18 mouse cellular contexts compared by ENCODE assay signal in genomic region chr3:51151104-51151503, GRCm38 (mm10).
DNase-seq lines count a peak whose midpoint lies in the region; ATAC-seq and TF ChIP-seq lines count a peak whose summit lies in the region.
"Had no signal": no experiment of that assay in that cellular context is flagged by ENCODE, and none has a peak within 500 bp of the region (broad histone marks: within the 10 kb centered on the region; RNA-seq: fewer than 3 reads in every experiment).

No protein-coding gene starts in this region.

- WGBS in liver, embryonic 14.5 days (ENCODE audit: insufficient replicate concordance), result 17% methylated on average over 4 of the region's 4 CpGs
- 94% methylated on average over 4 of the region's 4 CpGs for WGBS in midbrain, embryonic 13.5 days

- peak overlapping the region; percentile 13 to 32 for H3K4me3 ChIP-seq in MEL (ENCODE audit: control insufficient read depth in 1 of 2, insufficient read depth in 1 of 2, low read depth in 2 of 2, low read length in 2 of 2)
- H3K4me3 ChIP-seq in liver, embryonic 14.5 days (ENCODE audit: insufficient read depth in 1 of 2, low read depth in 2 of 2, low read length in 2 of 2), result no peak overlapping the region
- H3K4me3 ChIP-seq in midbrain, embryonic 13.5 days (replicated peaks), result no peak overlapping the region
- H3K4me3 ChIP-seq: embryonic facial prominence, embryonic 12.5 days; forebrain, embryonic 15.5 days; heart, embryonic 13.5 days; limb, embryonic 13.5 days; megakaryocyte, embryonic 14.5 days; neural tube, embryonic 12.5 days; stomach, embryonic 15.5 days had no signal

- TF ChIP-seq POLR2A in MEL (IDR thresholded peaks at IDR 0.05; ENCODE audit: control insufficient read depth in 1 of 2, insufficient read depth in 1 of 2, low read depth in 1 of 2, low read length in 2 of 2, poor library complexity in 1 of 2), result no peak

- TF ChIP-seq RAD21 in MEL (IDR thresholded peaks at IDR 0.05; ENCODE audit: low read depth, low read length), result no peak

- peak; percentile 12 for DNase-seq in heart, adult 8-10 months (ENCODE audit: low spot score)
- DNase-seq in heart, adult 11 months, result no peak
- peak; percentile 90 for DNase-seq in MEL (ENCODE audit: low read depth, low spot score)
- peak; percentile 35 to 60 for DNase-seq in heart, postnatal 14 days
- DNase-seq in liver, embryonic 14.5 days (ENCODE audit: low read depth in 3 of 3, low spot score in 3 of 3), result no peak
- no peak for DNase-seq in right cerebral cortex, postnatal 36 days (ENCODE audit: low spot score in 2 of 2)
- DNase-seq in gastrocnemius, postnatal 4 days (ENCODE audit: low spot score in 2 of 2), result no peak
- DNase-seq: thymus, adult 2 months had no signal

- intact Hi-C loops in heart, postnatal 14 days (cut with DNase I), result no loop called here

- H3K36me3 ChIP-seq in MEL (ENCODE audit: control insufficient read depth in 1 of 2, insufficient read depth in 2 of 2, low read length in 2 of 2), result peaks cover 0 to 23% of the 10 kb centered on the region in 2 experiments; a peak in 2 of 4 replicates
- H3K36me3 ChIP-seq in liver, embryonic 14.5 days (replicated peaks; ENCODE audit: control insufficient read depth, insufficient read depth, low read depth), result no peaks in the 10 kb centered on the region
- no peaks in the 10 kb centered on the region for H3K36me3 ChIP-seq in midbrain, embryonic 13.5 days
- H3K36me3 ChIP-seq: embryonic facial prominence, embryonic 12.5 days; forebrain, embryonic 15.5 days; heart, embryonic 13.5 days; limb, embryonic 13.5 days; neural tube, embryonic 12.5 days; stomach, embryonic 15.5 days had no signal

- peak overlapping the region; percentile 67 for H3K27ac ChIP-seq in MEL (ENCODE audit: control insufficient read depth, low read depth, low read length)
- no peak overlapping the region for H3K27ac ChIP-seq in liver, embryonic 14.5 days
- no peak overlapping the region for H3K27ac ChIP-seq in midbrain, embryonic 13.5 days
- H3K27ac ChIP-seq: embryonic facial prominence, embryonic 12.5 days; forebrain, embryonic 15.5 days; heart, embryonic 13.5 days; hindbrain, embryonic 14.5 days; limb, embryonic 13.5 days; neural tube, embryonic 12.5 days; stomach, embryonic 15.5 days had no signal

- ATAC-seq in liver, embryonic 14.5 days (ENCODE audit: insufficient read depth), result peak; percentile 51; the same call in 1 of the 2 replicates
- no peak for ATAC-seq in midbrain, embryonic 13.5 days
- ATAC-seq: forebrain, embryonic 15.5 days; intestine, embryonic 16.5 days had no signal

- H3K27me3 ChIP-seq in MEL (ENCODE audit: control insufficient read depth in 1 of 2, insufficient read depth in 2 of 2, low read length in 2 of 2), result no peaks in the 10 kb centered on the region
- no peaks in the 10 kb centered on the region for H3K27me3 ChIP-seq in liver, embryonic 14.5 days (ENCODE audit: control insufficient read depth, insufficient read depth, low read length)
- H3K27me3 ChIP-seq in midbrain, embryonic 13.5 days, result no peaks in the 10 kb centered on the region
- H3K27me3 ChIP-seq: embryonic facial prominence, embryonic 12.5 days; forebrain, embryonic 15.5 days; heart, embryonic 13.5 days; limb, embryonic 13.5 days; megakaryocyte, embryonic 14.5 days; neural tube, embryonic 12.5 days; stomach, embryonic 15.5 days had no signal

- H3K9me3 ChIP-seq in MEL (replicated peaks; ENCODE audit: insufficient read depth, low read length), result no peaks in the 10 kb centered on the region
- H3K9me3 ChIP-seq in liver, embryonic 14.5 days (ENCODE audit: control insufficient read depth, low read length), result no peaks in the 10 kb centered on the region
- H3K9me3 ChIP-seq in midbrain, embryonic 13.5 days, result no peaks in the 10 kb centered on the region
- H3K9me3 ChIP-seq: embryonic facial prominence, embryonic 12.5 days; forebrain, embryonic 15.5 days; heart, embryonic 13.5 days; limb, embryonic 13.5 days; megakaryocyte, embryonic 14.5 days; neural tube, embryonic 12.5 days; stomach, embryonic 15.5 days had no signal

- no peak overlapping the region for H3K4me2 ChIP-seq in liver, embryonic 14.5 days (ENCODE audit: low read depth)
- no peak overlapping the region for H3K4me2 ChIP-seq in midbrain, embryonic 13.5 days (replicated peaks)
- H3K4me2 ChIP-seq: embryonic facial prominence, embryonic 12.5 days; forebrain, embryonic 15.5 days; heart, embryonic 13.5 days; hindbrain, embryonic 14.5 days; limb, embryonic 13.5 days; neural tube, embryonic 12.5 days; stomach, embryonic 15.5 days had no signal

- peaks cover 15 to 38% of the 10 kb centered on the region in 2 experiments for H3K4me1 ChIP-seq in MEL (ENCODE audit: control insufficient read depth in 1 of 2, insufficient read depth in 2 of 2, low read length in 2 of 2)
- peaks cover 6 to 22% of the 10 kb centered on the region in 2 experiments for H3K4me1 ChIP-seq in liver, embryonic 14.5 days (replicated peaks; ENCODE audit: control insufficient read depth in 2 of 2, insufficient read depth in 2 of 2, low read length in 1 of 2)
- H3K4me1 ChIP-seq in midbrain, embryonic 13.5 days (replicated peaks), result no peaks in the 10 kb centered on the region
- H3K4me1 ChIP-seq: forebrain, embryonic 15.5 days; neural tube, embryonic 12.5 days had no signal

- TF ChIP-seq EP300 in MEL (IDR thresholded peaks at IDR 0.05; ENCODE audit: low read depth in 1 of 2, low read length in 2 of 2), result peak; percentile 87 to 88
- TF ChIP-seq EP300 in liver, embryonic 14.5 days (IDR thresholded peaks at IDR 0.05; ENCODE audit: low read depth), result 0 out of 2 replicates have a peak, but pooled peaks have one; percentile 9

- no peak overlapping the region for H3K9ac ChIP-seq in MEL (ENCODE audit: control insufficient read depth, low read depth, low read length, poor library complexity, severe bottlenecking)
- no peak overlapping the region for H3K9ac ChIP-seq in liver, embryonic 14.5 days (replicated peaks)
- no peak overlapping the region for H3K9ac ChIP-seq in midbrain, embryonic 13.5 days (replicated peaks)
- H3K9ac ChIP-seq: embryonic facial prominence, embryonic 12.5 days; forebrain, embryonic 15.5 days; heart, embryonic 13.5 days; hindbrain, embryonic 14.5 days; limb, embryonic 13.5 days; neural tube, embryonic 12.5 days; stomach, embryonic 15.5 days had no signal

- TF ChIP-seq CTCF in MEL (IDR thresholded peaks at IDR 0.05 in 2 of 3, conservative IDR thresholded peaks at IDR 0.05 in 1 of 3; ENCODE audit: control insufficient read depth in 1 of 3, insufficient read depth in 1 of 3, low read depth in 2 of 3, low read length in 3 of 3, poor library complexity in 1 of 3, severe bottlenecking in 1 of 3), result no peak
- TF ChIP-seq CTCF in liver, embryonic 14.5 days (IDR thresholded peaks at IDR 0.05; ENCODE audit: low read depth), result no peak

- no peaks in the 10 kb centered on the region for H3K79me2 ChIP-seq in MEL (ENCODE audit: control insufficient read depth, insufficient read depth, low read length, poor library complexity)

TF ChIP-seq in MEL, 35 proteins besides CTCF, POLR2A, EP300 and RAD21:
- TF ChIP-seq ZMIZ1 (IDR thresholded peaks at IDR 0.05; ENCODE audit: low read depth, low read length), result no peak
- no peak for TF ChIP-seq GABPA (IDR thresholded peaks at IDR 0.05; ENCODE audit: low read depth, low read length)
- TF ChIP-seq ETS1 (IDR thresholded peaks at IDR 0.05; ENCODE audit: low read depth, low read length), result peak; percentile 97
- TF ChIP-seq MEF2A (IDR thresholded peaks at IDR 0.05; ENCODE audit: extremely low read depth, insufficient replicate concordance, low read depth, low read length, poor library complexity, severe bottlenecking), result no peak
- TF ChIP-seq ELF1 (IDR thresholded peaks at IDR 0.05; ENCODE audit: low read depth, low read length), result no peak
- TF ChIP-seq TBP (IDR thresholded peaks at IDR 0.05; ENCODE audit: low read depth, low read length), result 0 out of 2 replicates have a peak, but pooled peaks have one; percentile 48
- TF ChIP-seq MXI1 (IDR thresholded peaks at IDR 0.05; ENCODE audit: low read depth, low read length), result peak; percentile 29; the same call in 1 of the 2 replicates
- TF ChIP-seq HCFC1 (IDR thresholded peaks at IDR 0.05; ENCODE audit: low read depth, low read length), result 0 out of 2 replicates have a peak, but pooled peaks have one; percentile 14
- peak; percentile 75 for TF ChIP-seq TCF12 (IDR thresholded peaks at IDR 0.05; ENCODE audit: low read depth, low read length)
- TF ChIP-seq JUND (IDR thresholded peaks at IDR 0.05; ENCODE audit: low read depth, low read length), result no peak
- peak; percentile 72; the same call in 1 of the 2 replicates for TF ChIP-seq SIN3A (IDR thresholded peaks at IDR 0.05; ENCODE audit: low read length)
- TF ChIP-seq ZNF384 (IDR thresholded peaks at IDR 0.05; ENCODE audit: low read depth, low read length), result no peak
- TF ChIP-seq ZKSCAN1 (IDR thresholded peaks at IDR 0.05; ENCODE audit: low read depth, low read length), result no peak
- TF ChIP-seq CHD2 (IDR thresholded peaks at IDR 0.05; ENCODE audit: low read length), result no peak
- TF ChIP-seq BHLHE40 (IDR thresholded peaks at IDR 0.05; ENCODE audit: borderline replicate concordance, low read depth, low read length), result peak; percentile 48; the same call in 1 of the 2 replicates
- TF ChIP-seq USF1 (IDR thresholded peaks at IDR 0.05; ENCODE audit: low read depth, low read length), result no peak
- TF ChIP-seq RCOR1 (IDR thresholded peaks at IDR 0.05; ENCODE audit: low read depth, low read length), result peak; percentile 91
- TF ChIP-seq NRF1 (IDR thresholded peaks at IDR 0.05; ENCODE audit: insufficient read depth, low read depth, low read length, poor library complexity, severe bottlenecking), result no peak
- TF ChIP-seq MAFK (IDR thresholded peaks at IDR 0.05; ENCODE audit: borderline replicate concordance, low read depth, low read length), result peak; percentile 53; the same call in 1 of the 2 replicates
- peak; percentile 31 for TF ChIP-seq TAL1 (IDR thresholded peaks at IDR 0.05; ENCODE audit: low read length)
- no peak for TF ChIP-seq ZC3H11A (IDR thresholded peaks at IDR 0.05; ENCODE audit: low read depth, low read length)
- TF ChIP-seq GATA1 (IDR thresholded peaks at IDR 0.05; ENCODE audit: low read depth, low read length), result peak; percentile 91
- no peak for TF ChIP-seq KAT2A (conservative IDR thresholded peaks at IDR 0.05; ENCODE audit: low read depth, low read length)
- TF ChIP-seq USF2 (IDR thresholded peaks at IDR 0.05; ENCODE audit: borderline replicate concordance in 1 of 2, insufficient read depth in 1 of 2, low read depth in 1 of 2, low read length in 2 of 2), result no peak
- no peak for TF ChIP-seq MAX (IDR thresholded peaks at IDR 0.05; ENCODE audit: low read length)

Comparison
In these comparisons a context has a peak if more than half of its experiments do, and no peak if none do; other contexts are left out.
1. DNase-seq: peak in heart, adult 8-10 months (single experiment), MEL (single experiment) and heart, postnatal 14 days (2 of 2); none in heart, adult 11 months (single experiment), liver, embryonic 14.5 days (0 of 3), right cerebral cortex, postnatal 36 days (0 of 2) and gastrocnemius, postnatal 4 days (0 of 2).
2. H3K4me3 ChIP-seq: peak in MEL (2 of 2); none in liver, embryonic 14.5 days (0 of 2) and midbrain, embryonic 13.5 days (single experiment).